Mouse (Mus musculus) c-Kit-positive CD71-negative TER-119-negative erythroid progenitor cells, embryonic 14.5 days (primary cell): ENCODE data around the gene C1qtnf5.

ENCODE experiments used
- DNase-seq: peaks from one replicate; pipeline ENCODE4 v3.0.0-alpha.2; 2013; ENCODE audit warnings: low read depth

Gene C1qtnf5

GRCm38 (mm10) chr9:44132200-44132599 is 25.2 kb downstream of the C1qtnf5 start:
- DNase-seq = no peak

GRCm38 (mm10) chr9:44133287-44133686 is 26.2 kb downstream of the C1qtnf5 start:
- no peak for DNase-seq

- no peak for DNase-seq
Observed at GRCm38 (mm10) chr9:44134101-44134850, 27.2 kb downstream of the C1qtnf5 start, which contains the start of gene Mcam. Gene Mcam (plus strand): TSS chr9:44134469.

GRCm38 (mm10) chr9:44134851-44135730 is 28.0 kb downstream of the C1qtnf5 start:
- DNase-seq = no peak

- DNase-seq = no peak
Observed at GRCm38 (mm10) chr9:44135731-44136411, 28.8 kb downstream of the C1qtnf5 start.

- DNase-seq = no peak
Observed at GRCm38 (mm10) chr9:44137846-44138245, 30.8 kb downstream of the C1qtnf5 start.

- no peak for DNase-seq
Observed at GRCm38 (mm10) chr9:44141951-44142350, 34.9 kb downstream of the C1qtnf5 start.

- no peak for DNase-seq
Observed at GRCm38 (mm10) chr9:44143421-44143820, 36.4 kb downstream of the C1qtnf5 start.

GRCm38 (mm10) chr9:44144023-44144717 is 37.1 kb downstream of the C1qtnf5 start:
- DNase-seq = no peak

GRCm38 (mm10) chr9:44144718-44145060 is 37.6 kb downstream of the C1qtnf5 start:
- no peak for DNase-seq

GRCm38 (mm10) chr9:44147290-44147689 is 40.2 kb downstream of the C1qtnf5 start:
- DNase-seq = no peak
